Mouse (Mus musculus): ENCODE measurements around the gene Tmem9b.

Tmem9b gene

GRCm38 (mm10) chr7:109686585-109687128 lies 66.0 kb downstream of the Tmem9b start:
- no peak for DNase-seq (ENCODE audit: low spot score)
